19 mouse cellular contexts compared by ENCODE assay signal in genomic region chr1:147802759-147803158, GRCm38 (mm10).
"Had no signal": no experiment of that assay in that cellular context is flagged by ENCODE, and none has a peak within 500 bp of the region (broad histone marks: within the 10 kb centered on the region; RNA-seq: fewer than 3 reads in every experiment).

No protein-coding gene starts in this region.

- DNase-seq: liver, postnatal 0 days; lung, adult 2 months; lung, postnatal 14 days; lung, postnatal 36 days; retina, postnatal 1 day; right cerebral cortex, adult 18-20 months; right cerebral cortex, postnatal 25 days; thymus, adult 2 months; thymus, postnatal 25 days; thymus, postnatal 4 days had no signal

- H3K36me3 ChIP-seq: liver, embryonic 15.5 days; lung, embryonic 15.5 days; midbrain, embryonic 13.5 days; midbrain, embryonic 15.5 days; neural tube, embryonic 13.5 days; neural tube, embryonic 15.5 days; stomach, embryonic 15.5 days had no signal

- H3K27me3 ChIP-seq: liver, embryonic 15.5 days; lung, embryonic 15.5 days; megakaryocyte, embryonic 14.5 days; midbrain, embryonic 13.5 days; midbrain, embryonic 15.5 days; neural tube, embryonic 13.5 days; neural tube, embryonic 15.5 days; stomach, embryonic 15.5 days had no signal

- H3K4me2 ChIP-seq: liver, embryonic 15.5 days; lung, embryonic 15.5 days; midbrain, embryonic 11.5 days; midbrain, embryonic 13.5 days; midbrain, embryonic 15.5 days; neural tube, embryonic 13.5 days; neural tube, embryonic 15.5 days; stomach, embryonic 15.5 days had no signal

- H3K4me3 ChIP-seq: liver, embryonic 15.5 days; lung, embryonic 15.5 days; megakaryocyte, embryonic 14.5 days; midbrain, embryonic 13.5 days; midbrain, embryonic 15.5 days; neural tube, embryonic 13.5 days; neural tube, embryonic 15.5 days; stomach, embryonic 15.5 days had no signal
